Mouse (Mus musculus): ENCODE data around the gene Plin2. TPM values are rescaled to one million over a fixed set of nuclear protein-coding genes. Genes with fewer than 3 reads are reported as not detected.
A peak's percentile ranks its signal among the peaks of the same experiment; 100 is the strongest.
"Not testable (repeated sequence)": the region's sequence is repeated elsewhere in the genome, so short reads cannot be mapped to it uniquely, and the experiment has no call there.

The Plin2 gene
- polyA plus RNA-seq, 1 experiment: 9.5 TPM

- no peaks in the 10 kb centered on the region for H3K27me3 ChIP-seq (ENCODE audit: control insufficient read depth)
- no peak for TF ChIP-seq GATA1 (IDR thresholded peaks at IDR 0.05; ENCODE audit: low read length)
- no peak for TF ChIP-seq TAL1 (IDR thresholded peaks at IDR 0.05; ENCODE audit: low read length)
- no peaks in the 10 kb centered on the region for H3K4me1 ChIP-seq (ENCODE audit: control insufficient read depth)
- H3K4me3 ChIP-seq (replicated peaks): no peak overlapping the region
- no peaks in the 10 kb centered on the region for H3K9me3 ChIP-seq (ENCODE audit: control insufficient read depth, low read length)
- H3K36me3 ChIP-seq (ENCODE audit: control insufficient read depth): no peaks in the 10 kb centered on the region; the same call in 1 of the 2 replicates
Measured at GRCm38 (mm10) chr4:86625463-86625862, 44.4 kb downstream of the Plin2 start.

GRCm38 (mm10) chr4:86622532-86622931 is 47.3 kb downstream of the Plin2 start:
- not testable (repeated sequence) for H3K4me3 ChIP-seq (replicated peaks); H3K4me1 ChIP-seq (ENCODE audit: control insufficient read depth); H3K27me3 ChIP-seq (ENCODE audit: control insufficient read depth); H3K9me3 ChIP-seq (ENCODE audit: control insufficient read depth, low read length); H3K36me3 ChIP-seq (ENCODE audit: control insufficient read depth)

- TF ChIP-seq GATA1 (IDR thresholded peaks at IDR 0.05; ENCODE audit: low read length) (no peak), TAL1 (IDR thresholded peaks at IDR 0.05; ENCODE audit: low read length) (no peak)
- no peaks in the 10 kb centered on the region for H3K9me3 ChIP-seq (ENCODE audit: control insufficient read depth, low read length)
- no peaks in the 10 kb centered on the region for H3K4me1 ChIP-seq (ENCODE audit: control insufficient read depth)
- H3K4me3 ChIP-seq (replicated peaks): no peak overlapping the region
- no peaks in the 10 kb centered on the region; the same call in 1 of the 2 replicates for H3K36me3 ChIP-seq (ENCODE audit: control insufficient read depth)
- peaks cover 2% of the 10 kb centered on the region; the same call in 1 of the 2 replicates for H3K27me3 ChIP-seq (ENCODE audit: control insufficient read depth)
Measured at GRCm38 (mm10) chr4:86622116-86622515, 47.7 kb downstream of the Plin2 start.

GRCm38 (mm10) chr4:86620506-86620905 is 49.4 kb downstream of the Plin2 start:
- H3K27me3 ChIP-seq (ENCODE audit: control insufficient read depth): peaks cover 2% of the 10 kb centered on the region; the same call in 1 of the 2 replicates
- no peaks in the 10 kb centered on the region for H3K4me1 ChIP-seq (ENCODE audit: control insufficient read depth)

GRCm38 (mm10) chr4:86612289-86612620 is 57.6 kb downstream of the Plin2 start:
- H3K4me1 ChIP-seq (ENCODE audit: control insufficient read depth): peaks cover 34% of the 10 kb centered on the region
- peak overlapping the region; percentile 90 for H3K4me3 ChIP-seq (replicated peaks)
- peaks cover 24% of the 10 kb centered on the region for H3K36me3 ChIP-seq (ENCODE audit: control insufficient read depth)
- no peaks in the 10 kb centered on the region for H3K9me3 ChIP-seq (ENCODE audit: control insufficient read depth, low read length)
- H3K27me3 ChIP-seq (ENCODE audit: control insufficient read depth): peaks cover 5% of the 10 kb centered on the region; the same call in 1 of the 2 replicates
- TF ChIP-seq TAL1 (IDR thresholded peaks at IDR 0.05; ENCODE audit: low read length) (no peak), GATA1 (IDR thresholded peaks at IDR 0.05; ENCODE audit: low read length) (no peak)

More at GRCm38 (mm10) chr4:86620506-86620905, 49.4 kb downstream of the Plin2 start:
- no peaks in the 10 kb centered on the region for H3K9me3 ChIP-seq (ENCODE audit: control insufficient read depth, low read length)
- no peak overlapping the region for H3K4me3 ChIP-seq (replicated peaks)
- H3K36me3 ChIP-seq (ENCODE audit: control insufficient read depth): no peaks in the 10 kb centered on the region; the same call in 1 of the 2 replicates
- no peak for TF ChIP-seq TAL1 (IDR thresholded peaks at IDR 0.05; ENCODE audit: low read length)
- TF ChIP-seq GATA1 (IDR thresholded peaks at IDR 0.05; ENCODE audit: low read length): no peak

GRCm38 (mm10) chr4:86611524-86612288 is 58.2 kb downstream of the Plin2 start, which contains the start of gene Haus6:
Gene Haus6 (minus strand): TSS chr4:86612055.
- H3K4me1 ChIP-seq (ENCODE audit: control insufficient read depth): peaks cover 34% of the 10 kb centered on the region
- peaks cover 29% of the 10 kb centered on the region for H3K36me3 ChIP-seq (ENCODE audit: control insufficient read depth)
- no peaks in the 10 kb centered on the region for H3K9me3 ChIP-seq (ENCODE audit: control insufficient read depth, low read length)
- peaks cover 5% of the 10 kb centered on the region; the same call in 1 of the 2 replicates for H3K27me3 ChIP-seq (ENCODE audit: control insufficient read depth)
- TF ChIP-seq TAL1 (IDR thresholded peaks at IDR 0.05; ENCODE audit: low read length) (no peak), GATA1 (IDR thresholded peaks at IDR 0.05; ENCODE audit: low read length) (no peak)
- peak within 1 kb of the TSS; percentile 90 for H3K4me3 ChIP-seq (replicated peaks)

Other genes with a start within 250 kb of the Plin2 start
- not detected in 2 replicates for gene Saxo1, start 111.7 kb downstream of the Plin2 start, polyA plus RNA-seq (2012)
- gene Rraga, start 94.4 kb downstream of the Plin2 start, polyA plus RNA-seq (2012): 5.6 and 5.9 TPM in 2 replicates
- 1.2 and 1.5 TPM in 2 replicates for gene Haus6, start 58.0 kb downstream of the Plin2 start, polyA plus RNA-seq (2012)
- 0.02 and 0.13 TPM in 2 replicates for gene Dennd4c, start 78.5 kb upstream of the Plin2 start, polyA plus RNA-seq (2012)
- gene Rps6, start 187.4 kb upstream of the Plin2 start, polyA plus RNA-seq (2012): 62.6 and 64.6 TPM in 2 replicates
- 0.02 TPM in 1 of 2 replicates, not detected in the other for gene Acer2, start 204.3 kb upstream of the Plin2 start, polyA plus RNA-seq (2012)